Mouse (Mus musculus): Measurements from ENCODE around the gene Ntrk2. TPM values are rescaled to one million over a fixed set of nuclear protein-coding genes. Genes with fewer than 3 reads are reported as not detected.

Gene Ntrk2
- total and polyA plus RNA-seq, 2 experiments, result 0.55 to 1.5 TPM

DNA sequence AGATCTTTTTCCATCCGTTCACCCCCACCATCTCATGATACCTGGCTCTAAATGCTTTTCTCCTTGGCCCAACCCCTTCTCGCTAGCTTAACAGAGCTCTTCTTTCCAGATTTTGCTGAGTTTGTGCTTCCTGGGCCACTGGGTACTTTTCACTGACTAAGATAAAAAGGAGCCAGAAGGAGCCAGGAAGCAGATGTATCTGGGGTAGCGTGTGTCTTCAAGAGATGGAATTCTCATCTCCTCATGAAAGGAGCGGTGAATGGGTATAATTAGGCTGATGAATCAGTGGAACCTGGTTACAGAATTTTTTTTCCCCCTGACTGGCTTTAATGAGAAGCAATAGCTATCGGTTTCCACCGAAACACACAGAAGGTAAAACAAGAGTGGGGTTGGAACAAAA lies 198.2 kb downstream of the Ntrk2 start:
- H3K79me2 ChIP-seq (ENCODE audit: control insufficient read depth, insufficient read depth, low read length), result no peaks in the 10 kb centered on the region
- no peak overlapping the region for H3K4me3 ChIP-seq (ENCODE audit: insufficient read depth, low read depth, low read length)
- no peak for TF ChIP-seq POLR2A (IDR thresholded peaks at IDR 0.05; ENCODE audit: extremely low read depth, insufficient read depth, low read length)
- no peak for TF ChIP-seq CTCF (IDR thresholded peaks at IDR 0.05; ENCODE audit: low read depth, low read length)
- no peak for DNase-seq (ENCODE audit: extremely low read depth, low read depth, low spot score)
- H3K27ac ChIP-seq (replicated peaks; ENCODE audit: insufficient read depth, low read depth, low read length), result no peak overlapping the region
- H3K4me1 ChIP-seq (ENCODE audit: control insufficient read depth, insufficient read depth, low read length), result peaks cover 21% of the 10 kb centered on the region
- H3K36me3 ChIP-seq (ENCODE audit: control insufficient read depth, insufficient read depth, low read length), result no peaks in the 10 kb centered on the region
- H3K27me3 ChIP-seq (ENCODE audit: control insufficient read depth, insufficient read depth, low read length), result no peaks in the 10 kb centered on the region
- 85% methylated on average over 6 of the region's 6 CpGs for WGBS
- no peak overlapping the region for H3K9ac ChIP-seq (ENCODE audit: low read depth, low read length)

GRCm38 (mm10) chr13:59009855-59010254 lies 203.5 kb downstream of the Ntrk2 start:
- WGBS, result 20% methylated on average over 5 of the region's 5 CpGs

GRCm38 (mm10) chr13:59010893-59011529 lies 204.6 kb downstream of the Ntrk2 start:
- no peaks in the 10 kb centered on the region for H3K27me3 ChIP-seq (ENCODE audit: control insufficient read depth, insufficient read depth, low read length)
- TF ChIP-seq CTCF (IDR thresholded peaks at IDR 0.05; ENCODE audit: low read depth, low read length), result no peak
- TF ChIP-seq POLR2A (IDR thresholded peaks at IDR 0.05; ENCODE audit: extremely low read depth, insufficient read depth, low read length), result no peak
- DNase-seq (ENCODE audit: extremely low read depth, low read depth, low spot score), result peak; percentile 68
- no peaks in the 10 kb centered on the region for H3K36me3 ChIP-seq (ENCODE audit: control insufficient read depth, insufficient read depth, low read length)
- peaks cover 16% of the 10 kb centered on the region for H3K4me1 ChIP-seq (ENCODE audit: control insufficient read depth, insufficient read depth, low read length)
- no peak overlapping the region for H3K9ac ChIP-seq (ENCODE audit: low read depth, low read length)
- WGBS, result 27% methylated on average over 16 of the region's 16 CpGs
- no peaks in the 10 kb centered on the region for H3K79me2 ChIP-seq (ENCODE audit: control insufficient read depth, insufficient read depth, low read length)
- peak overlapping the region; percentile 16; the same call in 1 of the 2 replicates for H3K4me3 ChIP-seq (ENCODE audit: insufficient read depth, low read depth, low read length)
- H3K27ac ChIP-seq (replicated peaks; ENCODE audit: insufficient read depth, low read depth, low read length), result no peak overlapping the region

More at GRCm38 (mm10) chr13:59009855-59010254, 203.5 kb downstream of the Ntrk2 start:
- Histone ChIP-seq H3K27me3 (ENCODE audit: control insufficient read depth, insufficient read depth, low read length) (no peaks in the 10 kb centered on the region), H3K4me3 (ENCODE audit: insufficient read depth, low read depth, low read length) (no peak overlapping the region), H3K9ac (ENCODE audit: low read depth, low read length) (no peak overlapping the region), H3K27ac (replicated peaks; ENCODE audit: insufficient read depth, low read depth, low read length) (0 out of 2 replicates have a peak overlapping the region, but pooled peaks have one; percentile 8), H3K36me3 (ENCODE audit: control insufficient read depth, insufficient read depth, low read length) (no peaks in the 10 kb centered on the region), H3K79me2 (ENCODE audit: control insufficient read depth, insufficient read depth, low read length) (no peaks in the 10 kb centered on the region), H3K4me1 (ENCODE audit: control insufficient read depth, insufficient read depth, low read length) (peaks cover 16% of the 10 kb centered on the region)
- peak; percentile 97 for DNase-seq (ENCODE audit: extremely low read depth, low read depth, low spot score)
- no peak for TF ChIP-seq POLR2A (IDR thresholded peaks at IDR 0.05; ENCODE audit: extremely low read depth, insufficient read depth, low read length)
- no peak for TF ChIP-seq CTCF (IDR thresholded peaks at IDR 0.05; ENCODE audit: low read depth, low read length)

- no peak overlapping the region for H3K9ac ChIP-seq (ENCODE audit: low read depth, low read length)
- peak; percentile 78 for DNase-seq (ENCODE audit: extremely low read depth, low read depth, low spot score)
- H3K79me2 ChIP-seq (ENCODE audit: control insufficient read depth, insufficient read depth, low read length), result no peaks in the 10 kb centered on the region
- H3K36me3 ChIP-seq (ENCODE audit: control insufficient read depth, insufficient read depth, low read length), result no peaks in the 10 kb centered on the region
- no peak overlapping the region for H3K27ac ChIP-seq (replicated peaks; ENCODE audit: insufficient read depth, low read depth, low read length)
- peaks cover 16% of the 10 kb centered on the region for H3K4me1 ChIP-seq (ENCODE audit: control insufficient read depth, insufficient read depth, low read length)
- H3K27me3 ChIP-seq (ENCODE audit: control insufficient read depth, insufficient read depth, low read length), result no peaks in the 10 kb centered on the region
- TF ChIP-seq POLR2A (IDR thresholded peaks at IDR 0.05; ENCODE audit: extremely low read depth, insufficient read depth, low read length) (no peak), CTCF (IDR thresholded peaks at IDR 0.05; ENCODE audit: low read depth, low read length) (no peak)
- peak overlapping the region; percentile 16; the same call in 1 of the 2 replicates for H3K4me3 ChIP-seq (ENCODE audit: insufficient read depth, low read depth, low read length)
- WGBS, result 10% methylated on average over 15 of the region's 15 CpGs
Observed at GRCm38 (mm10) chr13:59011530-59011903, 205.1 kb downstream of the Ntrk2 start.

DNA sequence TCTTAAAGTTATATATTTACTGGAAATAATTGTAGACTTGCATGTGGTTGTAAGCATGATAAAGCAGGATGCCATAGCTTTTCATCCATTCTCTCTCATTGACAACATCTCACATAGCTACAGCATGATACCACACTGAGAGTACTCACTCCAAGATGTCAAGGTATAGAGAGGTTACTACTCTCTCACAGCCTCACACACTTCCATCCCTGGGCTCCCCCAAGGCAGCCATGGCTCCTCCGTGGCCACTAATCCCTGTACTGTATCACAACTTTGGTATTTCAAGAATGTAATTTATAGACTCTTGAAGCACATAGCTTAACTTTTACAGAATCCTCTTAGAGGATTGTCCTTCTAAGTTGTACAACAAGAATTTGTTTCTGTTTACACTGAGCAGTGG lies 209.0 kb downstream of the Ntrk2 start:
- no peak overlapping the region for H3K9ac ChIP-seq (ENCODE audit: low read depth, low read length)
- no peak for DNase-seq (ENCODE audit: extremely low read depth, low read depth, low spot score)
- H3K4me3 ChIP-seq (ENCODE audit: insufficient read depth, low read depth, low read length), result no peak overlapping the region
- no peaks in the 10 kb centered on the region for H3K79me2 ChIP-seq (ENCODE audit: control insufficient read depth, insufficient read depth, low read length)
- no peak for TF ChIP-seq CTCF (IDR thresholded peaks at IDR 0.05; ENCODE audit: low read depth, low read length)
- no peak for TF ChIP-seq POLR2A (IDR thresholded peaks at IDR 0.05; ENCODE audit: extremely low read depth, insufficient read depth, low read length)
- WGBS, result 79% methylated on average over 1 of the region's 1 CpGs
- peaks cover 9% of the 10 kb centered on the region for H3K4me1 ChIP-seq (ENCODE audit: control insufficient read depth, insufficient read depth, low read length)
- H3K27me3 ChIP-seq (ENCODE audit: control insufficient read depth, insufficient read depth, low read length), result no peaks in the 10 kb centered on the region
- H3K27ac ChIP-seq (replicated peaks; ENCODE audit: insufficient read depth, low read depth, low read length), result no peak overlapping the region
- H3K36me3 ChIP-seq (ENCODE audit: control insufficient read depth, insufficient read depth, low read length), result no peaks in the 10 kb centered on the region

DNA sequence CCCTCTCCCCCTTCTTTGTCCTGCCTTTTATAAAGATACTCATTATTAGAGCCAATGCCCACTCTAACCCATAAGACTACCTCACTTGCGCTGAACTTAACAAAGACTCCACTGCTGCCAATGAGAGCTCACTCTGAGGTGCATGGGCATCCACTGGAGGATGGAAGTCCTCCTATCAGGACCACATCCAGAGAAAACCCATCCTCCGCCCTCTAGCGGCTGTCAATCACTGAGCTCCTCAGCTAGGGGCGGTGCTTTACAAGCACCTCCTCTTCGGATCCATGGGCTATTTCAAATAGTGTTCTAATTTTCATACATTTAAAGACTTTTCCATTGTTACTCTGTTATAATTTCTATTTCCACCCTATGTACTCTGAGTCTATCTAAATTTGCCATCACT lies 210.8 kb downstream of the Ntrk2 start:
- 75% methylated on average over 5 of the region's 5 CpGs for WGBS

More for the DNA sequence above, 210.8 kb downstream of the Ntrk2 start:
- no peak for DNase-seq (ENCODE audit: extremely low read depth, low read depth, low spot score)
- Histone ChIP-seq H3K36me3 (ENCODE audit: control insufficient read depth, insufficient read depth, low read length) (no peaks in the 10 kb centered on the region), H3K4me1 (ENCODE audit: control insufficient read depth, insufficient read depth, low read length) (no peaks in the 10 kb centered on the region), H3K4me3 (ENCODE audit: insufficient read depth, low read depth, low read length) (no peak overlapping the region), H3K79me2 (ENCODE audit: control insufficient read depth, insufficient read depth, low read length) (no peaks in the 10 kb centered on the region), H3K27ac (replicated peaks; ENCODE audit: insufficient read depth, low read depth, low read length) (no peak overlapping the region), H3K9ac (ENCODE audit: low read depth, low read length) (no peak overlapping the region), H3K27me3 (ENCODE audit: control insufficient read depth, insufficient read depth, low read length) (no peaks in the 10 kb centered on the region)
- TF ChIP-seq POLR2A (IDR thresholded peaks at IDR 0.05; ENCODE audit: extremely low read depth, insufficient read depth, low read length) (no peak), CTCF (IDR thresholded peaks at IDR 0.05; ENCODE audit: low read depth, low read length) (no peak)
